Mouse (Mus musculus) heart, embryonic 16.5 days (tissue): ENCODE data around the gene Nfasc. TPM values are rescaled to one million over a fixed set of nuclear protein-coding genes. Genes with fewer than 3 reads are reported as not detected.

Experiments used
- ATAC-seq: fragments of 200-750 bp; cut with Nextera tagmentation; replicated peaks from 2 replicates; pipeline ENCODE4 v1.8.0; 2017; ENCODE audit warnings: moderate number of reproducible peaks; ENCODE audit not compliant: insufficient read depth, low FRiP score; ENCODE audit errors: extremely low read depth
- H3K27ac ChIP-seq: fragments of 300-500 bp; sonication (generic); 2 replicates; pipeline ENCODE4 v1.5.1; 2014; ENCODE audit warnings: mild to moderate bottlenecking, low read length, control low read depth, moderate library complexity
- H3K27me3 ChIP-seq: fragments of 300-500 bp; sonication (generic); 2 replicates; pipeline ENCODE4 v1.6.1; 2014; ENCODE audit warnings: low read length, mixed read lengths; ENCODE audit not compliant: control insufficient read depth, insufficient read depth
- H3K36me3 ChIP-seq: fragments of 300-500 bp; sonication (generic); 2 replicates; pipeline ENCODE4 v1.6.1; 2014; ENCODE audit not compliant: control insufficient read depth, insufficient read depth
- H3K4me1 ChIP-seq: fragments of 300-500 bp; sonication (generic); 2 replicates; pipeline ENCODE4 v1.6.1; 2014; ENCODE audit warnings: low read length, mixed read lengths; ENCODE audit not compliant: control insufficient read depth, insufficient read depth
- H3K4me2 ChIP-seq: fragments of 300-500 bp; sonication (generic); 2 replicates; pipeline ENCODE4 v1.6.1; 2014; ENCODE audit warnings: low read depth, mild to moderate bottlenecking, control low read depth, low read length
- H3K4me3 ChIP-seq: fragments of 300-500 bp; sonication (generic); 2 replicates; pipeline ENCODE4 v1.5.1; 2014; ENCODE audit warnings: mild to moderate bottlenecking, control low read depth, low read length
- H3K9ac ChIP-seq: fragments of 300-500 bp; sonication (generic); 2 replicates; pipeline ENCODE4 v1.6.1; 2014; ENCODE audit warnings: low read length, control low read depth
- H3K9me3 ChIP-seq: fragments of 300-500 bp; sonication (generic); replicated peaks from 2 replicates; pipeline ENCODE4 v1.6.1; 2016; ENCODE audit warnings: low read length; ENCODE audit not compliant: control insufficient read depth
- WGBS: fragments of 180-500 bp; shearing (Covaris S2); extraction: QIAGEN DNeasy Blood & Tissue Kit; methylation state at CpG from one replicate; pipeline ENCODE4 v1.1.7; 2014; 5-methylcytosine and 5-hydroxymethylcytosine counted together
- polyA plus RNA-seq: library from polyadenylated mRNA; unstranded; fragments of >200 nt; fragmentation: Nextera tagmentation; extraction: Ambion mirVana; gene quantifications from 2 replicates; pipeline ENCODE4 v1.2.1, GENCODE M21; 2015

Nfasc gene
- polyA plus RNA-seq, 1 experiment from 2014 or later: 0.38 TPM

DNA sequence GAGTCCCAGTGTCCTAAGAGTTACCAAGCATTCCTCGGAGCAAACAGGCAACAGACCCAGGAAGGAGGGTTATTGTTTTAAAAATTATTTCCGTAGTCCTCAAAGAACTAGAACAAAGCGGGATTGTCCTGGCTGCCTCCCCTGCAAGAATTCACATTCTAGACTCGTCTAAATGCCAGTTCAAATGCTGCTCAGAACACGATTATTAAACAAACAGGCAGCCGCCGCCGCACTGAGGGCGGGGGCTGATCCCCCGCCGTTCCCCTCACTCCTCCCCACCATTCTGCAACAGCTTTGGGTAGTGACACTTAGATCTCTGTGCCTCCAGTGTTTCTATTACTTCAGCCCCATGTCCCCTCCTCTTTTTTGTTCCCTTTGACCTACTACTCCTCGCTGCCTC, 62.7 kb downstream of the Nfasc start:
- Histone ChIP-seq H3K36me3 (no peaks in the 10 kb centered on the region), H3K4me3 (no peak overlapping the region), H3K27ac (no peak overlapping the region), H3K4me2 (no peak overlapping the region), H3K9me3 (no peaks in the 10 kb centered on the region), H3K4me1 (no peaks in the 10 kb centered on the region), H3K9ac (no peak overlapping the region), H3K27me3 (no peaks in the 10 kb centered on the region)
- 68% methylated on average over 12 of the region's 12 CpGs for WGBS
- no peak for ATAC-seq

GRCm38 (mm10) chr1:132678076-132678475, 63.5 kb downstream of the Nfasc start:
- Histone ChIP-seq H3K4me1 (no peaks in the 10 kb centered on the region), H3K27ac (no peak overlapping the region), H3K27me3 (no peaks in the 10 kb centered on the region), H3K4me3 (no peak overlapping the region), H3K36me3 (no peaks in the 10 kb centered on the region), H3K9ac (no peak overlapping the region), H3K4me2 (no peak overlapping the region), H3K9me3 (no peaks in the 10 kb centered on the region)
- 32% methylated on average over 5 of the region's 5 CpGs for WGBS
- ATAC-seq: no peak

DNA sequence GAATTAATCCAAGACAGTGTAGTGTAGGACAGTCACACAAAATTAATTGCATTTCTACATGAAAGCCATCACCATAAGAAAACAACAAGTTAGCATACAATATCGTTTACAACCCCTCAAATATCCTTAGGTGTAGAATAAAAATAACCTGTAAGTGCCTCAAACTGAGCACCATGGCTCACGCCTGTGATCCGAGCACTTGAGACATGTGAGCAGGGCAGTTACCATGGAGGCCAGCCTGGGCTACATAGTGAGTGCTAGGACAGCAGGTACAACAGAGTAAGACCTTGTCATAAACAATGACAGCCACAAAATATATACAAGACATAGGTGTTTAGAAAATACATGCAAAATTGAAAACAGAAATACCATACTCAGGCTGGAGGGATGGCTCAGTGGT, 68.9 kb downstream of the Nfasc start:
- Histone ChIP-seq H3K4me1 (no peaks in the 10 kb centered on the region), H3K9ac (no peak overlapping the region), H3K4me2 (no peak overlapping the region), H3K27me3 (no peaks in the 10 kb centered on the region), H3K9me3 (no peaks in the 10 kb centered on the region), H3K27ac (no peak overlapping the region), H3K36me3 (no peaks in the 10 kb centered on the region), H3K4me3 (no peak overlapping the region)
- 75% methylated on average over 3 of the region's 3 CpGs for WGBS
- ATAC-seq: no peak

- WGBS: 68% methylated on average over 6 of the region's 6 CpGs
- ATAC-seq: no peak
- H3K36me3 ChIP-seq: no peaks in the 10 kb centered on the region
- no peak overlapping the region for H3K27ac ChIP-seq
- no peaks in the 10 kb centered on the region for H3K27me3 ChIP-seq
- H3K4me3 ChIP-seq: no peak overlapping the region
- no peaks in the 10 kb centered on the region for H3K4me1 ChIP-seq
- no peak overlapping the region for H3K4me2 ChIP-seq
- no peaks in the 10 kb centered on the region for H3K9me3 ChIP-seq
- H3K9ac ChIP-seq: no peak overlapping the region
These were observed 72.4 kb downstream of the Nfasc start for GRCm38 (mm10) chr1:132669200-132669599.

DNA sequence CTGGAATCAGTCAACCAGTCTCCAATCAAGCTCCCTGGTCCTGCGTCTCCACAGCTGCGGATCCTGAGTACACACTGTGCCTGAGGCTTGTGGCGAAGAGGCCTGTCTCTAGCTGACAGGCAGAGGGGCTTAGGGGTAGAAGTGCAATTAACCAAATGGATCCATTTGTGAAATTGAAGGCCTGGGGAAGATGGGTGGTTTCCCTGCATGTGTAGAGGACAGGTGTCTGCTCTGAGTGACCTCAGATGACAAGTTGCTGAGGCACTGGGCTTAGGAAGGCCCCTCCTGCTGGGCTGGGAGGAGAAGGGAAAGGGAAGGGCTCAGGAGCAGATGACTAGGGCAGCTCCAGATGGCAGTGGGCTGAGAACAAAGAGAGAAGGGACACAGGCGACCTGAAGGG, 81.2 kb downstream of the Nfasc start:
- no peak overlapping the region for H3K4me3 ChIP-seq
- H3K4me2 ChIP-seq: no peak overlapping the region
- H3K9ac ChIP-seq: no peak overlapping the region
- 0 out of 2 replicates have a peak, but pooled peaks cover 2% of the 10 kb centered on the region for H3K27me3 ChIP-seq
- WGBS: 47% methylated on average over 4 of the region's 4 CpGs
- no peak overlapping the region for H3K27ac ChIP-seq
- ATAC-seq: no peak
- H3K4me1 ChIP-seq: no peaks in the 10 kb centered on the region
- H3K9me3 ChIP-seq: no peaks in the 10 kb centered on the region
- H3K36me3 ChIP-seq: no peaks in the 10 kb centered on the region

DNA sequence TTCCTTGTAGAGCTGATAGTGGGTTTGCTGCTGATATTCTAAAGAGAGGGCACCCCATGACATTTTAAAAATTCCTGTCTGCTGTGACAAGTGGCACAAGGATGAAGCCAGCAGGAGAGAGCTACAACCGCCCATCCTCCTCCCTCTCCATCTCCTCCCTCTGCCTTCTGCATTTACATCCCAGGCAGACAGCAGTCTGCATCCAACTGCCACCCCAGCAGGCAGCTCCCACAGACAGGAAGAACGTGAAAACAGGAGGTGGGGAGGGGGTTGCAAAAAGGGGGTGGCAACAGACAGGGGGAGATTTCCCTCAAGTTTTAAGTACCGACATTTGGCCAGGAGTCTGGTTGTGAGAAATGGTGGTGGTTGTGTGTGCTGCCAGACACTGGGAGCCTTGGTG, 82.0 kb downstream of the Nfasc start:
- Histone ChIP-seq H3K9me3 (no peaks in the 10 kb centered on the region), H3K36me3 (no peaks in the 10 kb centered on the region), H3K9ac (no peak overlapping the region), H3K4me3 (no peak overlapping the region), H3K27ac (no peak overlapping the region), H3K27me3 (0 out of 2 replicates have a peak, but pooled peaks cover 2% of the 10 kb centered on the region), H3K4me2 (no peak overlapping the region), H3K4me1 (no peaks in the 10 kb centered on the region)
- no peak for ATAC-seq
- WGBS: 15% methylated on average over 3 of the region's 3 CpGs

DNA sequence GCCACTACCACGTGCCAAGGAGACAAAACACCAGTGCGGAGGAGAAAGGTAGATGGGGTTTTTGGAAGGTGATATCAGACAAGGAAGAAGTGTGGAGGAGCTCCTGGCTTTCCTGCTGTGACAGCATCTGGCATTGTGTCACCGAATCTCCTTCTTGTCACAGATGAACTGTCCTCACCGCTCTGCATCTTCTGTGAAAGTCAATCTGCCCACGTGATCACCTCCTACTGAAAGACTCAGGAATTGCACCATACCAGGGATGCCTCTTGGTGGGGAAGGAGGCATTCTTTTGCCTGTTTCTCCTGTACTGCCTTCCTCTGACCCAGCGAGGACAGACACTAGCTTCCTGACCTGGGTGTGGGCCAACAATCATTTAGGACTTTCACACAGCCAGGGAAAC, 86.0 kb downstream of the Nfasc start:
- H3K27me3 ChIP-seq: peaks cover 2% of the 10 kb centered on the region; the same call in 1 of the 2 replicates
- 52% methylated on average over 6 of the region's 6 CpGs for WGBS
- no peaks in the 10 kb centered on the region for H3K4me1 ChIP-seq
- ATAC-seq: no peak
- H3K4me2 ChIP-seq: no peak overlapping the region
- no peak overlapping the region for H3K9ac ChIP-seq
- no peaks in the 10 kb centered on the region for H3K9me3 ChIP-seq
- no peak overlapping the region for H3K27ac ChIP-seq
- H3K36me3 ChIP-seq: no peaks in the 10 kb centered on the region
- no peak overlapping the region for H3K4me3 ChIP-seq

GRCm38 (mm10) chr1:132654769-132655168, 86.8 kb downstream of the Nfasc start:
- Histone ChIP-seq H3K36me3 (no peaks in the 10 kb centered on the region), H3K27ac (no peak overlapping the region), H3K9ac (no peak overlapping the region), H3K4me2 (no peak overlapping the region), H3K9me3 (no peaks in the 10 kb centered on the region), H3K27me3 (peaks cover 2% of the 10 kb centered on the region; the same call in 1 of the 2 replicates), H3K4me3 (no peak overlapping the region), H3K4me1 (no peaks in the 10 kb centered on the region)
- 69% methylated on average over 9 of the region's 9 CpGs for WGBS
- no peak for ATAC-seq

- no peak overlapping the region for H3K9ac ChIP-seq
- ATAC-seq: no peak
- H3K27ac ChIP-seq: no peak overlapping the region
- no peak overlapping the region for H3K4me3 ChIP-seq
- H3K27me3 ChIP-seq: no peaks in the 10 kb centered on the region; the same call in 1 of the 2 replicates
- 77% methylated on average over 12 of the region's 12 CpGs for WGBS
- no peaks in the 10 kb centered on the region for H3K36me3 ChIP-seq
- no peaks in the 10 kb centered on the region for H3K4me1 ChIP-seq
- no peak overlapping the region for H3K4me2 ChIP-seq
- H3K9me3 ChIP-seq: no peaks in the 10 kb centered on the region
These were observed 87.6 kb downstream of the Nfasc start for GRCm38 (mm10) chr1:132653841-132654457.
